Mouse (Mus musculus) small intestine, adult 2 months (tissue): ENCODE data around the gene Syce1l.

Source experiments
- CTCF ChIP-seq: fragments of 200-500 bp; IDR thresholded peaks from 2 replicates; pipeline ENCODE4 v1.5.1; 2012; ENCODE audit warnings: low read depth, mild to moderate bottlenecking, control low read depth, inconsistent platforms, low read length, moderate library complexity, mixed read lengths; ENCODE audit not compliant: insufficient replicate concordance, insufficient read length; ENCODE audit errors: extremely low read depth
- POLR2A ChIP-seq: fragments of 200-500 bp; IDR thresholded peaks from 2 replicates; pipeline ENCODE4 v1.6.1; 2012; ENCODE audit warnings: low read depth, mild to moderate bottlenecking, control low read depth, inconsistent platforms, low read length, moderate library complexity

GRCm38 (mm10) chr8:113691622-113692343, 48.8 kb downstream of the Syce1l start:
- TF ChIP-seq CTCF = no peak
- no peak for TF ChIP-seq POLR2A
